Mouse (Mus musculus) myocyte (in vitro differentiated cells): ENCODE measurements around the gene Lta.

Source experiments
- CEBPB ChIP-seq: IDR thresholded peaks from 2 replicates; pipeline ENCODE4 v1.6.1; 2011; ENCODE audit warnings: mild to moderate bottlenecking, moderate library complexity; ENCODE audit not compliant: poor library complexity, insufficient read depth, severe bottlenecking
- MAX ChIP-seq: IDR thresholded peaks from one replicate; pipeline ENCODE4 v1.6.1; 2011; ENCODE audit warnings: low read depth, mild to moderate bottlenecking, control low read depth
- MYOG ChIP-seq, 3 experiments: IDR thresholded peaks; one replicate each; pipeline ENCODE4 v1.6.1; 2011; ENCODE audit warnings: control low read depth in 2 of 3, low read depth in 2 of 3, mild to moderate bottlenecking in 2 of 3; ENCODE audit not compliant: insufficient read length in 2 of 3, control insufficient read depth in 1 of 3, insufficient read depth in 1 of 3
- POLR2A ChIP-seq: IDR thresholded peaks from one replicate; pipeline ENCODE4 v1.6.1; 2011; ENCODE audit warnings: low read depth, mild to moderate bottlenecking, control low read depth, moderate library complexity; ENCODE audit not compliant: insufficient read length

- TF ChIP-seq CEBPB, result no peak
- TF ChIP-seq MYOG (IDR thresholded peaks at IDR 0.05; ENCODE audit: control insufficient read depth in 1 of 3, insufficient read depth in 1 of 3, insufficient read length in 2 of 3, low read depth in 2 of 3), result no peak
- TF ChIP-seq POLR2A, result no peak
- no peak for TF ChIP-seq MAX
Observed at GRCm38 (mm10) chr17:35163326-35164081, 41.6 kb downstream of the Lta start.
